Mouse (Mus musculus) cortical plate, adult 2 months (tissue): ENCODE measurements at regions not wholly inside any gene's neighbourhood (a gene's known extent, or its start where the extent isn't known, plus 50 kb on each side); places are given as distances from the start of the nearest gene placed in this dataset.

ENCODE experiments used
- CTCF ChIP-seq: fragments of 200-500 bp; IDR thresholded peaks from 2 replicates; pipeline ENCODE4 v1.5.1; 2011; ENCODE audit warnings: mild to moderate bottlenecking, control low read depth, low read length; ENCODE audit not compliant: insufficient read depth; ENCODE audit errors: extremely low read depth
- POLR2A ChIP-seq: fragments of 200-500 bp; IDR thresholded peaks from 2 replicates; pipeline ENCODE4 v1.6.1; 2011; ENCODE audit warnings: mild to moderate bottlenecking, low read length, control low read depth; ENCODE audit not compliant: insufficient read depth; ENCODE audit errors: extremely low read depth

- TF ChIP-seq CTCF, result no peak
- no peak for TF ChIP-seq POLR2A
These were observed 252.3 kb upstream of the Ubash3b start for GRCm38 (mm10) chr9:41413791-41414190.
